Mouse (Mus musculus) c-Kit-positive CD71-positive TER-119-positive erythroid progenitor cells, embryonic 14.5 days (primary cell): Measurements from ENCODE around the gene Nfyb.

ENCODE experiments used
- DNase-seq: peaks from one replicate; pipeline ENCODE4 v3.0.0-alpha.2; 2013; ENCODE audit warnings: low spot score

Nfyb gene

DNA sequence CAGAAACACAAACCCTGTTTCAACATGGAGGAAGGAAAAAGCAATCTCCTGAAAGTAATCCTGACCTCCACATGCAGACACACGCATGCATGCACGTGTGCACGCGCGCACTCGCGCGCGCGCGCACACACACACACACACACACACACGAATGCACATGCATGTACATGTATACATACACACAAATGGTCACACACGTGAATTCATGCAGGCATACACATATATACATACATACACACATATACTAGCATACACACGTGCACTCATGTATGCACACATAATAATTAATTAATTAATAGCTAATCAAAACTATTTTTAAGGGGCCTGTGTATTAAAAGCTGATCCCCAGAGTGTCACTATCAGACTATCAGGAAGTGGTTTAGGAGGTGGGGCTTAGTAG, 15.9 kb upstream of the Nfyb start:
- DNase-seq: no peak

GRCm38 (mm10) chr10:82778791-82779549, 15.0 kb upstream of the Nfyb start:
- DNase-seq: no peak

GRCm38 (mm10) chr10:82777886-82778285, 13.9 kb upstream of the Nfyb start:
- no peak for DNase-seq

DNA sequence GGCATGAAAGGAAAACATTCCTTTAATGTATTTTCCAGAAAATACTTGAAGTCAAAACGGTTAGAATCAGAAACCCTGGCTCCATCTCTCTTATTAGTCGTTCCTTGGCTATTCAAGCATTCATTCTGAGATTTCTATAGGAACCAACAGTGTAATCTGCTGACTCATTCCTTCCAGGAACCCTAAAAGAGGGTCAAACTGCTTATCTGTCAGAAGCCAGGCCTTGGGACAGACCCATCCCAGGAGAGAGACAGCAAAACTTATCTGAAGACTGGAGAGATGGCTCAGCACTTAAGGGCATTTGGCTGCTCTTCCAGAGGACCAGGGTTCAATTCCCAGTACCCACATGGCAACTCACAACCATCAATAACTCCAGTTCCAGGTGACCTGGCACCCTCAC, 13.1 kb upstream of the Nfyb start:
- DNase-seq: peak; percentile 78

GRCm38 (mm10) chr10:82774841-82775240, 10.9 kb upstream of the Nfyb start:
- no peak for DNase-seq

- no peak for DNase-seq
Measured at GRCm38 (mm10) chr10:82771595-82772170, 7.7 kb upstream of the Nfyb start.

DNA sequence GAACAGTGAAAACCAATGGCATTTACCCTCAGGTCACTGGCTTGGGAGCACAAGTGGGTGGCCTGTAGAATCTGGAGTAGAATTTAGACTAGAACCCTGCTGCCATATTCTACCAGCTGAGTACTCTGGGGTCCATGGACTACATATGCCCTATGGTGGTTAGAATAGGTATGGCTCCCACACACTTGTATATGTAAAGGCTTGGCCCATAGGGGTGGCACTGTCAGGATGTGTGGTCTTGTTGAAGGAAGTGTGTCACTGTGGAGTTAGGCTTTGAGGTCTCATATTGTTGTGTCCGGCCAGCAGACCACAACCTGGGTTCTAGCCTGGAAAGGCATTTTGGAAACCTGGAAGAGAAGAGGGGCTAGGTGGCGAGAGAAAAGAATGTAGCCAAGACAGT, 6.8 kb upstream of the Nfyb start:
- DNase-seq: no peak

- DNase-seq: no peak
Measured at GRCm38 (mm10) chr10:82768901-82769300, 5.0 kb upstream of the Nfyb start.

DNA sequence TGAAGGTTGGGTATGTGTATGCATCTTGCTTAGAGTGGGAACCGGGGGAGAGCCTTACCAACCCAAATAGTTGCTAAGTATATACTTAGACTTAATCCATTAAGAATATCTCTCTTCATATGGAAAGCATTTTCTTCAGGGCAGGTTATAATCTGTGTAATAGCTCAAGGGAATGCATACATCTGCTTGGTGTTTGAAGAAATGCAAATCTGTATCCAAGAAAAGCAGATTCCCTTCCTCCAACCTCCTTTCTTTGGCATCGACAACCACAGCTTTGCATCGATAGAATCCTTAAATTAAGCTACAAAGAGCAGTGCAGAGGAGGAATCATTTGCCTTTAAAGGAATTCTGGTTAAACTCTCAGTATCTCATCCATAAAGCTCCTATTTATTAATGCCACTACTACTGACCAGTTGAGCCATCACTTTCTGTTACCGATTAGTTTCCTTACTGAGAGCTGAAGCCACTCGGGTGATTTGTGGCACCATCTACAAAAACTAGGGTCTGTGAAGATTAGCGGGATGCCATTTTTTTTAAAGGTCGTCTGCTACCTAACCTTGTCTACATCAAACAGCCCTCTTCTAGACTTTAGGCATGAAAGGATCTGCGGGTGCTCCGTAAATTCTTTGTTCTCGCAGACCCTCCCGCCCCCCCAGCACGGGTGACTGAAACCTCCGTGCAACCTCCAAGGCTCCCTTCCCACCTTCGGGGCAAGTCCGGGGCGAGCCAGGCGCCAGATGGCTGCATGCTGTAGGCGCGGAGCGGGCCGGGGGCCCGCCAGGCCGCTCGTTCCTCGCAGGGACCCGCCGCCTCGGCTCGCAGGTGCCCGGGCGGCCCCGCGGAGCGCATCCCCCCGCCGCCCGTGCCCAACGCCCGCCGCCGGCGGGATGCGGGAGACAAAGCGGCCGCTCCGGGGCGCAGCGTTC, 925 bp downstream of the Nfyb start:
- DNase-seq: peak; percentile 47

GRCm38 (mm10) chr10:82761037-82761811, 2.7 kb downstream of the Nfyb start:
- no peak for DNase-seq

GRCm38 (mm10) chr10:82759706-82760105, 4.2 kb downstream of the Nfyb start:
- DNase-seq: no peak

DNA sequence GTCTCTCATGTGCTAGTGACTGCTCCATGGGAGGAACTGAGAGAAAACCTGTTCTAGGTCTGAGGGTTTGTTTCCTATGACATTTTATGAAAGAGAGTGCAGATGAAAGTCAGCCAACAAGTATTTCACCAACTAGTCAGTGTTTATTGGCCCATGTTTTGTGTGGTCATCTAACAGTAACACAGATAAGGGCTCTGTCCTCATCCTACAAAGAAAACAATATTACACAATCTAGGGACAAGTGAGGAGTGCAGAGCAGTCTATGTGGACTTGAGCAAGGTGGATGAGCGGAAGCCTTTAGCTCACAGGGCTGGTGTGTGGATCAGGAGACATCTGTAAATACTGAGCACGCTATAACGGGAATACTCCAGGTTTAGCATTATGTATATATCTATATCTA, 5.1 kb downstream of the Nfyb start:
- no peak for DNase-seq

- DNase-seq: no peak
Measured at GRCm38 (mm10) chr10:82758368-82758767, 5.6 kb downstream of the Nfyb start.

GRCm38 (mm10) chr10:82757341-82757740, 6.6 kb downstream of the Nfyb start:
- DNase-seq: no peak

- no peak for DNase-seq
Measured at GRCm38 (mm10) chr10:82756466-82756865, 7.5 kb downstream of the Nfyb start.

- no peak for DNase-seq
Measured at GRCm38 (mm10) chr10:82755213-82755890, 8.6 kb downstream of the Nfyb start.

GRCm38 (mm10) chr10:82754642-82755041, 9.3 kb downstream of the Nfyb start:
- DNase-seq: no peak

DNA sequence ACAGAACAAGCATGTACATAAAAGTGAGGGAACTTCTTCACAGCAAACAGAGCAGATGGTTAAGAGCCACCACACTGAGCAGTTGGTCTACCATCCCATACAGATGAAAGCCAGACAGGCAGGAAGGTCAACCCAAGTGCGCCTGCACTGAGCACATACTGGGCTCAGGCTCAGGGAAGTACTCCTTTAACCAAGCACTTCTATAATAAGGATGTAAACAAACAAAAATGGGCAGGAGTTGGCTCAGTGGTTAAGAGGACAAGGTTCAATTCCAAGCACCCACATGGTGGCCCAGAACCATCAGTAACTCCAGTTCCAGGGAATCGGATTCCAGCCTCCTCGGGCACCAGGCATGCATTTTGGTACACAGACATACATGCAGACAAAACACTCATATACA, 11.0 kb downstream of the Nfyb start:
- DNase-seq: no peak

DNA sequence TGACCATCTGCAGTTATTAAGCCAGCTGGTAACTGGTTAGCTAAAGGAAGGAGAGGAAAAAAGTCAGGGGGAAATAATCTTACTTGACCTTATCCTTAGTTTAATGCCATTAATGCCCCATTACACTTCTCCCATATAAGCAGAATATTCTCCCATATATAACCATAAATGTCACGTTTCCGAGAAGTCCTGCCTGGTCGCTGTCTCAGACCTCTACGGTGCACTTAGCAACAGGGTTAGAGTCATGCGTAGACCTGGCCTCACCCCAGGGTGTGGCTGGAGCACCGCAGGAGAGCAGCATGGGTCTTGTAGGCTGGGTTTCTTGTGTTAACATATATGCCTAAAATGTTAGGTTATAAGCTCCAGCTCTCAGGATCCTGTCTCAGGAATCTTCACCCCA, 13.2 kb downstream of the Nfyb start:
- no peak for DNase-seq

GRCm38 (mm10) chr10:82746988-82747850, 16.7 kb downstream of the Nfyb start:
- DNase-seq: no peak

DNA sequence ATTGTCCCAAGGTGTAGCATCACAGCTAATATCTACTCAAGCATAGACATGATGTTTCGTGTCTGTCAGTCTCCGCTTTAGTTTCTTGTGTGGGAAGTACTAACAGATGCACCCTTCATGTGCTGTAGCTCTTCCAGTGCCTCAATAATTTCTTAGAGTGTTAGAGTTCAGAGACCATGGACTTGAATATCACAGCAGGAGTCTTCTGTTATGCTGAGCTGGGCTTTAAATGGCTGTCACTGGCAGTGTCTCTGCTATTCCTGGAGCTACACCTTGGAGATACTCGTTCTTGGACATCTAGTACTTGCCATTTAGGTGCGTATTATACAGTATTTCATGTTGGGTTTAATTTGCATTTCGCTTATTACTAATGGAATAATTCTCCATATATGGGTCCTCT, 18.6 kb downstream of the Nfyb start:
- no peak for DNase-seq
